Mouse (Mus musculus): Measurements from ENCODE around the gene Tspyl3. TPM values are rescaled to one million over a fixed set of nuclear protein-coding genes. Genes with fewer than 3 reads are reported as not detected.

Gene Tspyl3
- polyA plus RNA-seq, 1 experiment from 2014 or later: 7.5 TPM

DNA sequence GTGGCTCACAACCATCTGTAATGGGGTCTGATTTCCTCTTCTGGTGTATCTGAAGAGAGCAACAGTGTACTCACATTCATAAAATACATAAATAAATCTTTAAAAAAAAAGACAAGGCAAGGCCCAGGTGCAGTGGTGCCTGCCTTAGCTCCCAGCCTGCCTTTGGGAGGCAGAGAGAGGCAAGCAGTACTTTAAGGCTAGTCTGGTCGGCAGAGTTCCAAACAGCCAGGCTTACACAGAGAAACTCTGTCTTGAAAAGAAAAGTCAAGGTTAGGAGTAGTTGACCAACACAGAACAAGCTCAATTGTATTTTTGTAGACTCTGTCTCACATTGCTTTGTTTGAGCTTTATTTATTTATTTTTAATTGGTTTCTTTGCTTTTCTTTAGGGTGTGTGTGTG, 22.5 kb downstream of the Tspyl3 start:
- Histone ChIP-seq H3K27me3 (ENCODE audit: insufficient read depth, low read length) (no peaks in the 10 kb centered on the region), H3K4me3 (ENCODE audit: low read depth, low read length) (no peak overlapping the region), H3K9ac (no peak overlapping the region), H3K4me1 (ENCODE audit: insufficient read depth) (no peaks in the 10 kb centered on the region), H3K27ac (ENCODE audit: low read depth) (no peak overlapping the region), H3K36me3 (ENCODE audit: insufficient read depth) (peaks cover 90% of the 10 kb centered on the region), H3K9me3 (ENCODE audit: low read depth, low read length) (no peaks in the 10 kb centered on the region), H3K4me2 (no peak overlapping the region)
- no peak for TF ChIP-seq CTCF (IDR thresholded peaks at IDR 0.05; ENCODE audit: low read depth)
- WGBS: 68% methylated on average over 1 of the region's 1 CpGs
- DNase-seq (no peak), ATAC-seq (ENCODE audit: insufficient read depth) (no peak)

- Histone ChIP-seq H3K9me3 (ENCODE audit: low read depth, low read length) (no peaks in the 10 kb centered on the region), H3K36me3 (ENCODE audit: insufficient read depth) (peaks cover 84% of the 10 kb centered on the region), H3K27me3 (ENCODE audit: insufficient read depth, low read length) (no peaks in the 10 kb centered on the region), H3K4me3 (ENCODE audit: low read depth, low read length) (no peak overlapping the region), H3K27ac (ENCODE audit: low read depth) (no peak overlapping the region), H3K9ac (no peak overlapping the region), H3K4me1 (ENCODE audit: insufficient read depth) (no peaks in the 10 kb centered on the region), H3K4me2 (no peak overlapping the region)
- no peak for TF ChIP-seq CTCF (IDR thresholded peaks at IDR 0.05; ENCODE audit: low read depth)
- WGBS: 82% methylated on average over 2 of the region's 2 CpGs
- DNase-seq: no peak
- no peak for ATAC-seq (ENCODE audit: insufficient read depth)
These were observed 26.1 kb downstream of the Tspyl3 start for GRCm38 (mm10) chr2:153199114-153199513.

DNA sequence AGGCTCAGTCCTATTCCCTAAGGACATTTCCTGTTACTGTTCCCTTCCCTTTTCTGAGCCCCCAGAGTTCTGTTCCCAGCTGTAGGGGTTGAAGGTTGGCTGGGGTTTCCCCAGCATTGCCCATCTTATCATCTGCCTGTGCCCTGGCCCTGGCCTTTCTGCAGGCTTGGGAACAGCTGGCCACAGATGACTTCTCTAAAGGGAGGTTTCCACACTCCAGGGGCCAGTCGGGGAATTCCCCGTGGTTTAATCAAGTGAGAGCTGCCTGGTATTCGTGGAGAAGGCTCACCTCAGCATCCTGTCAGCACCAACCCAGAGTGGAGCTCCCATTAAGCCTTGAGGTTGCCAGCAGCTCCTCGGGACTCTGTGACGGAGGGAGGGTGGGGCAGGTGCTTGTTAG, 26.8 kb downstream of the Tspyl3 start:
- Histone ChIP-seq H3K27me3 (ENCODE audit: insufficient read depth, low read length) (no peaks in the 10 kb centered on the region), H3K9ac (no peak overlapping the region), H3K9me3 (ENCODE audit: low read depth, low read length) (no peaks in the 10 kb centered on the region), H3K27ac (ENCODE audit: low read depth) (no peak overlapping the region), H3K36me3 (ENCODE audit: insufficient read depth) (peaks cover 84% of the 10 kb centered on the region), H3K4me3 (ENCODE audit: low read depth, low read length) (no peak overlapping the region), H3K4me1 (ENCODE audit: insufficient read depth) (no peaks in the 10 kb centered on the region), H3K4me2 (no peak overlapping the region)
- WGBS: 72% methylated on average over 5 of the region's 5 CpGs
- ATAC-seq (ENCODE audit: insufficient read depth) (no peak), DNase-seq (no peak)
- TF ChIP-seq CTCF (IDR thresholded peaks at IDR 0.05; ENCODE audit: low read depth): no peak

- Histone ChIP-seq H3K27me3 (ENCODE audit: insufficient read depth, low read length) (no peaks in the 10 kb centered on the region), H3K4me2 (no peak overlapping the region), H3K36me3 (ENCODE audit: insufficient read depth) (peaks cover 90% of the 10 kb centered on the region), H3K9ac (no peak overlapping the region), H3K4me1 (ENCODE audit: insufficient read depth) (no peaks in the 10 kb centered on the region), H3K4me3 (ENCODE audit: low read depth, low read length) (no peak overlapping the region), H3K9me3 (ENCODE audit: low read depth, low read length) (no peaks in the 10 kb centered on the region), H3K27ac (ENCODE audit: low read depth) (no peak overlapping the region)
- ATAC-seq (ENCODE audit: insufficient read depth): no peak
- no peak for DNase-seq
- TF ChIP-seq CTCF (IDR thresholded peaks at IDR 0.05; ENCODE audit: low read depth): no peak
- WGBS: 94% methylated on average over 3 of the region's 3 CpGs
These were observed 31.0 kb downstream of the Tspyl3 start for GRCm38 (mm10) chr2:153194255-153194654.

DNA sequence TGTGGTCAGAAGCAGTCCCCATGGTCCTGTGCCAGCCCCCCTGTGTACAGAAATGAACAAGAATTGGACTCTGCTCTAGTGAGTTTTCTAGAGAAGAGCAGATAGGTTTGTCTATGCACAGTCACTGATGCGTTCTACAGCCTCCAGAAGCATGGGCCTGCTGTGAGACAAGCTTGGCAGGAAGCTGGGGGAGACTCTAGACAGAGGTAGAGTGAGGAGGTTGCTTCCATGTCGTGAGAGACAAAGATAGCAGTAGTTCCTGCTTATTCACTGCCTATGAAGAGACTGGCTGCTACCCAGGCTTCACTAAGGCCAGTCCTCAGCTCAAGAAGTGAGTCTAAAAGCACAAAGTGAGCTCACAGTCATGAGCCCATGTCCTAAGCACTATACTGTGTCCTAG, 34.0 kb downstream of the Tspyl3 start:
- DNase-seq: no peak
- Histone ChIP-seq H3K4me3 (ENCODE audit: low read depth, low read length) (no peak overlapping the region), H3K9me3 (ENCODE audit: low read depth, low read length) (no peaks in the 10 kb centered on the region), H3K4me2 (no peak overlapping the region), H3K27ac (ENCODE audit: low read depth) (no peak overlapping the region), H3K27me3 (ENCODE audit: insufficient read depth, low read length) (no peaks in the 10 kb centered on the region), H3K4me1 (ENCODE audit: insufficient read depth) (no peaks in the 10 kb centered on the region), H3K36me3 (ENCODE audit: insufficient read depth) (peaks cover 94% of the 10 kb centered on the region), H3K9ac (no peak overlapping the region)
- no peak for TF ChIP-seq CTCF (IDR thresholded peaks at IDR 0.05; ENCODE audit: low read depth)
- 87% methylated on average over 2 of the region's 2 CpGs for WGBS
- no peak for ATAC-seq (ENCODE audit: insufficient read depth)

DNA sequence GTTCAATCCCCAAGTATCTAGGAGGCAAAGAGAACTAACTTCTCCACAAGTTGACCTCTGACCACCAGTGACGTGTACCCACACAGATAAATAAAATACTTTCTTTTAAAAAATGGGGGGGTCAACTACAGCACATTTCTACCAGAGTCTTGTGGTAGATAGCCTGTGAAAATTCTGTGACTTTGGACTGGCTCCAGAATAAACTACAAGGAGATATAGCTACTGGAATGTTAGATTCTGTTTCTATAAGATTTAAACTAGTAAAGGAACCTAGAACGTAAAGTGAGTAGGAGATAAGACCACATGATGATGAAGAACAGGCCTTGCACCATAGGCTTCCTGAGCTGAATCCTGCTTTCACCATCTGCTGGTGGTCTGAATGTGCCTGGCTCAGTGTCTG, 37.4 kb downstream of the Tspyl3 start:
- 79% methylated on average over 2 of the region's 2 CpGs for WGBS
- Histone ChIP-seq H3K27ac (ENCODE audit: low read depth) (no peak overlapping the region), H3K4me1 (ENCODE audit: insufficient read depth) (no peaks in the 10 kb centered on the region), H3K4me3 (ENCODE audit: low read depth, low read length) (no peak overlapping the region), H3K9me3 (ENCODE audit: low read depth, low read length) (no peaks in the 10 kb centered on the region), H3K9ac (no peak overlapping the region), H3K27me3 (ENCODE audit: insufficient read depth, low read length) (no peaks in the 10 kb centered on the region), H3K4me2 (no peak overlapping the region), H3K36me3 (ENCODE audit: insufficient read depth) (peaks cover 98% of the 10 kb centered on the region)
- DNase-seq (no peak), ATAC-seq (ENCODE audit: insufficient read depth) (no peak)
- no peak for TF ChIP-seq CTCF (IDR thresholded peaks at IDR 0.05; ENCODE audit: low read depth)

- no peak for TF ChIP-seq CTCF (IDR thresholded peaks at IDR 0.05; ENCODE audit: low read depth)
- DNase-seq (peak; percentile 43), ATAC-seq (ENCODE audit: insufficient read depth) (no peak; the same call in 1 of the 2 replicates)
- Histone ChIP-seq H3K4me1 (ENCODE audit: insufficient read depth) (no peaks in the 10 kb centered on the region), H3K27ac (ENCODE audit: low read depth) (no peak overlapping the region), H3K36me3 (ENCODE audit: insufficient read depth) (peaks cover 94% of the 10 kb centered on the region), H3K9me3 (ENCODE audit: low read depth, low read length) (no peaks in the 10 kb centered on the region), H3K4me2 (no peak overlapping the region), H3K9ac (no peak overlapping the region), H3K27me3 (ENCODE audit: insufficient read depth, low read length) (no peaks in the 10 kb centered on the region), H3K4me3 (ENCODE audit: low read depth, low read length) (no peak overlapping the region)
- 48% methylated on average over 2 of the region's 2 CpGs for WGBS
These were observed 39.1 kb downstream of the Tspyl3 start for GRCm38 (mm10) chr2:153186176-153186591.

GRCm38 (mm10) chr2:153179961-153180360, 45.3 kb downstream of the Tspyl3 start:
- Histone ChIP-seq H3K36me3 (ENCODE audit: insufficient read depth) (peaks cover 63% of the 10 kb centered on the region), H3K4me1 (ENCODE audit: insufficient read depth) (no peaks in the 10 kb centered on the region), H3K4me3 (ENCODE audit: low read depth, low read length) (no peak overlapping the region), H3K9ac (no peak overlapping the region), H3K9me3 (ENCODE audit: low read depth, low read length) (no peaks in the 10 kb centered on the region), H3K27me3 (ENCODE audit: insufficient read depth, low read length) (no peaks in the 10 kb centered on the region), H3K4me2 (no peak overlapping the region), H3K27ac (ENCODE audit: low read depth) (no peak overlapping the region)
- 85% methylated on average over 3 of the region's 3 CpGs for WGBS
- ATAC-seq (ENCODE audit: insufficient read depth) (no peak), DNase-seq (no peak)
- TF ChIP-seq CTCF (IDR thresholded peaks at IDR 0.05; ENCODE audit: low read depth): no peak
